Mouse (Mus musculus) hindbrain, embryonic 12.5 days (tissue): ENCODE results near the gene Gm10306. TPM values are rescaled to one million over a fixed set of nuclear protein-coding genes. Genes with fewer than 3 reads are reported as not detected.
A peak's percentile ranks its signal among the peaks of the same experiment; 100 is the strongest.

ENCODE experiments used
- ATAC-seq: fragments of 200-750 bp; cut with Nextera tagmentation; 2 replicates; pipeline ENCODE4 v1.8.0; 2017; ENCODE audit warnings: moderate TSS enrichment; ENCODE audit not compliant: low FRiP score
- H3K27ac ChIP-seq: fragments of 300-500 bp; sonication (generic); 2 replicates; pipeline ENCODE4 v1.5.1; 2016; ENCODE audit warnings: mild to moderate bottlenecking
- H3K27me3 ChIP-seq: fragments of 300-500 bp; sonication (generic); 2 replicates; pipeline ENCODE4 v1.6.1; 2016; ENCODE audit warnings: mild to moderate bottlenecking
- H3K36me3 ChIP-seq: fragments of 300-500 bp; sonication (generic); 2 replicates; pipeline ENCODE4 v1.6.1; 2016; ENCODE audit warnings: mild to moderate bottlenecking
- H3K4me1 ChIP-seq: fragments of 300-500 bp; sonication (generic); 2 replicates; pipeline ENCODE4 v1.6.1; 2016
- H3K4me2 ChIP-seq: fragments of 300-500 bp; sonication (generic); replicated peaks from 2 replicates; pipeline ENCODE4 v1.6.1; 2016; ENCODE audit warnings: mild to moderate bottlenecking
- H3K4me3 ChIP-seq: fragments of 300-500 bp; sonication (generic); 2 replicates; pipeline ENCODE4 v1.5.1; 2016; ENCODE audit warnings: mild to moderate bottlenecking
- H3K9ac ChIP-seq: fragments of 300-500 bp; sonication (generic); 2 replicates; pipeline ENCODE4 v1.6.1; 2016; ENCODE audit warnings: mild to moderate bottlenecking, moderate library complexity
- H3K9me3 ChIP-seq: fragments of 300-500 bp; sonication (generic); replicated peaks from 2 replicates; pipeline ENCODE4 v1.6.1; 2016; ENCODE audit warnings: mild to moderate bottlenecking
- WGBS: fragments of 180-500 bp; shearing (Covaris S2); methylation state at CpG from one replicate; pipeline ENCODE4 v1.1.7; 2016; 5-methylcytosine and 5-hydroxymethylcytosine counted together
- polyA plus RNA-seq: library from polyadenylated mRNA; unstranded; fragments of >200 nt; fragmentation: Nextera tagmentation; extraction: Ambion mirVana; gene quantifications from 2 replicates; pipeline ENCODE4 v1.2.1, GENCODE M21; 2016

The Gm10306 gene
- polyA plus RNA-seq, 1 experiment from 2014 or later = not detected

GRCm38 (mm10) chr4:94561954-94562648, 5.8 kb downstream of the Gm10306 start:
- no peak overlapping the region for H3K4me2 ChIP-seq
- 77% methylated on average over 7 of the region's 7 CpGs for whole genome bisulfite sequencing
- no peaks in the 10 kb centered on the region; the same call in 1 of the 2 replicates for H3K4me1 ChIP-seq
- no peak overlapping the region for H3K9ac ChIP-seq
- no peak overlapping the region for H3K27ac ChIP-seq
- no peaks in the 10 kb centered on the region for H3K9me3 ChIP-seq
- no peak overlapping the region for H3K4me3 ChIP-seq
- no peaks in the 10 kb centered on the region for H3K27me3 ChIP-seq
- ATAC-seq = no peak
- peaks cover 5% of the 10 kb centered on the region; the same call in 1 of the 2 replicates for H3K36me3 ChIP-seq

GRCm38 (mm10) chr4:94564297-94564696, 8.0 kb downstream of the Gm10306 start:
- H3K4me2 ChIP-seq = no peak overlapping the region
- peaks cover 12% of the 10 kb centered on the region for H3K36me3 ChIP-seq
- H3K9ac ChIP-seq = no peak overlapping the region
- H3K27ac ChIP-seq = no peak overlapping the region
- H3K4me3 ChIP-seq = no peak overlapping the region
- H3K4me1 ChIP-seq = no peaks in the 10 kb centered on the region
- no peaks in the 10 kb centered on the region for H3K9me3 ChIP-seq
- ATAC-seq = no peak
- H3K27me3 ChIP-seq = no peaks in the 10 kb centered on the region

- Histone ChIP-seq H3K27me3 (no peaks in the 10 kb centered on the region), H3K36me3 (peaks cover 44% of the 10 kb centered on the region), H3K4me2 (no peak overlapping the region), H3K27ac (no peak overlapping the region), H3K4me1 (no peaks in the 10 kb centered on the region), H3K9ac (no peak overlapping the region), H3K4me3 (no peak overlapping the region), H3K9me3 (no peaks in the 10 kb centered on the region)
- no peak for ATAC-seq
- 95% methylated on average over 4 of the region's 4 CpGs for WGBS
Measured at GRCm38 (mm10) chr4:94572677-94573076, 16.3 kb downstream of the Gm10306 start.

- whole genome bisulfite sequencing = 88% methylated on average over 4 of the region's 4 CpGs
- no peaks in the 10 kb centered on the region for H3K9me3 ChIP-seq
- no peaks in the 10 kb centered on the region for H3K27me3 ChIP-seq
- no peak overlapping the region for H3K4me3 ChIP-seq
- no peak overlapping the region for H3K27ac ChIP-seq
- no peak overlapping the region for H3K9ac ChIP-seq
- H3K4me1 ChIP-seq = 0 out of 2 replicates have a peak, but pooled peaks cover 2% of the 10 kb centered on the region
- H3K4me2 ChIP-seq = no peak overlapping the region
- ATAC-seq = no peak
- H3K36me3 ChIP-seq = no peaks in the 10 kb centered on the region
Measured at GRCm38 (mm10) chr4:94591765-94592381, 35.5 kb downstream of the Gm10306 start.

- no peaks in the 10 kb centered on the region for H3K9me3 ChIP-seq
Measured at GRCm38 (mm10) chr4:94592709-94593108, 36.4 kb downstream of the Gm10306 start.

GRCm38 (mm10) chr4:94601395-94601794, 45.0 kb downstream of the Gm10306 start:
- ATAC-seq = no peak
- Histone ChIP-seq H3K9me3 (no peaks in the 10 kb centered on the region), H3K27ac (no peak overlapping the region), H3K9ac (no peak overlapping the region), H3K36me3 (no peaks in the 10 kb centered on the region), H3K4me2 (peak overlapping the region; percentile 83), H3K27me3 (no peaks in the 10 kb centered on the region), H3K4me3 (no peak overlapping the region), H3K4me1 (peaks cover 21% of the 10 kb centered on the region)
- 90% methylated on average over 4 of the region's 4 CpGs for WGBS

More at GRCm38 (mm10) chr4:94592709-94593108, 36.4 kb downstream of the Gm10306 start:
- Histone ChIP-seq H3K27me3 (no peaks in the 10 kb centered on the region), H3K9ac (no peak overlapping the region), H3K4me2 (no peak overlapping the region), H3K36me3 (no peaks in the 10 kb centered on the region), H3K4me1 (0 out of 2 replicates have a peak, but pooled peaks cover 2% of the 10 kb centered on the region), H3K4me3 (no peak overlapping the region), H3K27ac (no peak overlapping the region)
- ATAC-seq = no peak

- under 1% methylated on average over 32 of the region's 33 CpGs for WGBS
- no peak for ATAC-seq
Measured at GRCm38 (mm10) chr4:94602496-94603030, 46.2 kb downstream of the Gm10306 start.

GRCm38 (mm10) chr4:94603031-94603629, 46.8 kb downstream of the Gm10306 start, which contains the start of gene Plaa:
Gene Plaa, minus strand, starts transcription at chr4:94603244.
- H3K9me3 ChIP-seq = no peaks in the 10 kb centered on the region
- H3K27me3 ChIP-seq = no peaks in the 10 kb centered on the region
- under 1% methylated on average over 56 of the region's 61 CpGs for WGBS
- ATAC-seq = peak; percentile 100
- peak within 1 kb of the TSS; percentile 94 for H3K4me3 ChIP-seq
- peak within 1 kb of the TSS; percentile 94 for H3K27ac ChIP-seq
- H3K4me2 ChIP-seq = peak within 1 kb of the TSS; percentile 83
- H3K9ac ChIP-seq = peak within 1 kb of the TSS; percentile 95
- peaks cover 21% of the 10 kb centered on the region for H3K4me1 ChIP-seq
- no peaks in the 10 kb centered on the region for H3K36me3 ChIP-seq

More at GRCm38 (mm10) chr4:94602496-94603030, 46.2 kb downstream of the Gm10306 start:
- peaks cover 21% of the 10 kb centered on the region for H3K4me1 ChIP-seq
- H3K36me3 ChIP-seq = no peaks in the 10 kb centered on the region
- peak overlapping the region; percentile 83 for H3K4me2 ChIP-seq
- no peaks in the 10 kb centered on the region for H3K9me3 ChIP-seq
- peak overlapping the region; percentile 95 for H3K9ac ChIP-seq
- peak overlapping the region; percentile 94 for H3K27ac ChIP-seq
- H3K4me3 ChIP-seq = peak overlapping the region; percentile 94
- H3K27me3 ChIP-seq = no peaks in the 10 kb centered on the region

- Histone ChIP-seq H3K36me3 (no peaks in the 10 kb centered on the region), H3K27me3 (no peaks in the 10 kb centered on the region), H3K27ac (no peak overlapping the region), H3K9me3 (no peaks in the 10 kb centered on the region), H3K4me2 (peak overlapping the region; percentile 83; the same call in 1 of the 2 replicates), H3K4me1 (peaks cover 21% of the 10 kb centered on the region), H3K4me3 (no peak overlapping the region), H3K9ac (no peak overlapping the region)
- 91% methylated on average over 2 of the region's 2 CpGs for WGBS
- no peak for ATAC-seq
Measured at GRCm38 (mm10) chr4:94604452-94605019, 48.2 kb downstream of the Gm10306 start.

GRCm38 (mm10) chr4:94605591-94605990, 49.2 kb downstream of the Gm10306 start:
- Histone ChIP-seq H3K4me1 (peaks cover 21% of the 10 kb centered on the region), H3K36me3 (no peaks in the 10 kb centered on the region), H3K9me3 (no peaks in the 10 kb centered on the region), H3K4me2 (no peak overlapping the region), H3K9ac (no peak overlapping the region), H3K27me3 (no peaks in the 10 kb centered on the region), H3K27ac (no peak overlapping the region), H3K4me3 (no peak overlapping the region)
- ATAC-seq = no peak
- WGBS = 92% methylated on average over 2 of the region's 2 CpGs
